ENCODE assay signal across 12 mouse cellular contexts in genomic region chr1:172016660-172017516, GRCm38 (mm10). TPM values are rescaled to one million over a fixed set of nuclear protein-coding genes. Genes with fewer than 3 reads are reported as not detected.
DNase-seq lines count a peak whose midpoint lies in the region; ATAC-seq and TF ChIP-seq lines count a peak whose summit lies in the region.
"Had no signal": no experiment of that assay in that cellular context is flagged by ENCODE, and none has a peak within 500 bp of the region (broad histone marks: within the 10 kb centered on the region; RNA-seq: fewer than 3 reads in every experiment).

No protein-coding gene starts in this region.

- H3K27ac ChIP-seq in cerebellum, adult 2 months (ENCODE audit: insufficient read depth, low read length): no peak overlapping the region
- H3K27ac ChIP-seq in hindbrain, embryonic 11.5 days (ENCODE audit: low read depth, low read length): peak overlapping the region; percentile 95
- H3K27ac ChIP-seq in midbrain, embryonic 15.5 days: peak overlapping the region; percentile 81
- H3K27ac ChIP-seq: gastrocnemius, adult 2 months had no signal

- H3K4me2 ChIP-seq in hindbrain, embryonic 11.5 days (replicated peaks; ENCODE audit: low read depth, low read length): peak overlapping the region; percentile 37
- peak overlapping the region; percentile 43 for H3K4me2 ChIP-seq in midbrain, embryonic 15.5 days

- H3K9me3 ChIP-seq in hindbrain, embryonic 11.5 days (ENCODE audit: control insufficient read depth, low read length): no peaks in the 10 kb centered on the region
- no peaks in the 10 kb centered on the region for H3K9me3 ChIP-seq in midbrain, embryonic 15.5 days

- H3K36me3 ChIP-seq in hindbrain, embryonic 11.5 days (ENCODE audit: control insufficient read depth, insufficient read depth, low read length): peaks cover 3% of the 10 kb centered on the region; the same call in 1 of the 2 replicates
- H3K36me3 ChIP-seq in midbrain, embryonic 15.5 days (replicated peaks): no peaks in the 10 kb centered on the region; the same call in 1 of the 2 replicates

- no peaks in the 10 kb centered on the region for H3K4me1 ChIP-seq in cerebellum, adult 2 months (ENCODE audit: control insufficient read depth, insufficient read depth, low read length)
- H3K4me1 ChIP-seq in hindbrain, embryonic 11.5 days (replicated peaks; ENCODE audit: control insufficient read depth, insufficient read depth, low read length): peaks cover 58% of the 10 kb centered on the region
- peaks cover 93% of the 10 kb centered on the region for H3K4me1 ChIP-seq in midbrain, embryonic 15.5 days

- H3K9ac ChIP-seq in hindbrain, embryonic 11.5 days (ENCODE audit: low read depth, low read length): peak overlapping the region; percentile 40; the same call in 1 of the 2 replicates
- peak overlapping the region; percentile 12; the same call in 1 of the 2 replicates for H3K9ac ChIP-seq in midbrain, embryonic 15.5 days
- H3K9ac ChIP-seq: liver, postnatal 0 days had no signal

- peak; percentile 90 for ATAC-seq in hindbrain, embryonic 11.5 days (ENCODE audit: low FRiP score)
- peak; percentile 82 for ATAC-seq in midbrain, embryonic 15.5 days (replicated peaks)
- ATAC-seq: liver, postnatal 0 days; Patski had no signal

- peak; percentile 34 to 50 for DNase-seq in cerebellum, postnatal 10 days
- DNase-seq in cerebellum, adult 2 months: no peak
- DNase-seq in embryo, embryonic 11 days: peak; percentile 92
- peak; percentile 94 for DNase-seq in hindbrain, embryonic 11.5 days (ENCODE audit: low spot score)
- no peak for DNase-seq in urinary bladder, postnatal 10 days (ENCODE audit: low spot score)
- DNase-seq in left cerebral cortex, adult 11 months (ENCODE audit: low spot score): no peak
- no peak for DNase-seq in layer of hippocampus, adult 18-20 months (ENCODE audit: low spot score in 2 of 2)
- DNase-seq: gastrocnemius, adult 2 months; kidney, postnatal 10 days; liver, postnatal 0 days had no signal

- H3K27me3 ChIP-seq in cerebellum, adult 2 months (ENCODE audit: control insufficient read depth, insufficient read depth, low read length): no peaks in the 10 kb centered on the region
- H3K27me3 ChIP-seq in hindbrain, embryonic 11.5 days (ENCODE audit: control insufficient read depth, insufficient read depth, low read length): no peaks in the 10 kb centered on the region
- no peaks in the 10 kb centered on the region for H3K27me3 ChIP-seq in midbrain, embryonic 15.5 days (replicated peaks)
- H3K27me3 ChIP-seq: Patski had no signal

- TF ChIP-seq CTCF in cerebellum, adult 2 months (IDR thresholded peaks at IDR 0.05; ENCODE audit: borderline replicate concordance, insufficient read depth, low read depth, low read length): no peak

- TF ChIP-seq POLR2A in cerebellum, adult 2 months (IDR thresholded peaks at IDR 0.05; ENCODE audit: borderline replicate concordance, insufficient read depth, low read length): no peak

- 39% methylated on average over 6 of the region's 6 CpGs for WGBS in cerebellum, adult 2 months
- 15% methylated on average over 6 of the region's 6 CpGs for WGBS in hindbrain, embryonic 11.5 days
- 4% methylated on average over 6 of the region's 6 CpGs for WGBS in midbrain, embryonic 15.5 days

- no peak overlapping the region for H3K4me3 ChIP-seq in cerebellum, adult 2 months (replicated peaks; ENCODE audit: insufficient read depth, low read depth, low read length)
- H3K4me3 ChIP-seq in hindbrain, embryonic 11.5 days (ENCODE audit: low read depth, low read length): peak overlapping the region; percentile 8; the same call in 1 of the 2 replicates
- H3K4me3 ChIP-seq in midbrain, embryonic 15.5 days: peak overlapping the region; percentile 3; the same call in 1 of the 2 replicates
- H3K4me3 ChIP-seq: gastrocnemius, adult 2 months had no signal

RNA-seq across cellular contexts. Expression of gene Vangl2, which starts 11.4 kb away (rescaled TPM):
- polyA plus RNA-seq in cerebellum, adult 2 months (2012; rRNA removed): 10.5 and 13.1 TPM in 2 replicates
- polyA plus RNA-seq in hindbrain, embryonic 11.5 days (2014; fragmentation: Nextera tagmentation; extraction: Ambion mirVana): 60.3 and 61.6 TPM in 2 replicates
- 48.0 and 49.6 TPM in 2 replicates for polyA plus RNA-seq in midbrain, embryonic 15.5 days (2015; fragmentation: Nextera tagmentation; extraction: Ambion mirVana)
- 10 to 100 TPM; 13.4 to 13.6 TPM for total RNA-seq in layer of hippocampus, adult 18-20 months (2021)

RNA-seq across cellular contexts. Expression of gene Nhlh1, which starts 40.5 kb away (rescaled TPM):
- 0.05 and 0.07 TPM in 2 replicates for polyA plus RNA-seq in cerebellum, adult 2 months (2012; rRNA removed)
- 20.5 and 22.3 TPM in 2 replicates for polyA plus RNA-seq in hindbrain, embryonic 11.5 days (2014; fragmentation: Nextera tagmentation; extraction: Ambion mirVana)
- 2.0 and 2.5 TPM in 2 replicates for polyA plus RNA-seq in midbrain, embryonic 15.5 days (2015; fragmentation: Nextera tagmentation; extraction: Ambion mirVana)
- 1 to 10 TPM in 1 of 2 experiments, under 1 TPM in 1; 0.68 to 1.1 TPM for total RNA-seq in layer of hippocampus, adult 18-20 months (2021)
- total RNA-seq: gastrocnemius, adult 2 months had no signal
- polyA plus RNA-seq: liver, postnatal 0 days; Patski had no signal

Comparison
In these comparisons a context has a peak if more than half of its experiments do, and no peak if none do; other contexts are left out.
1. DNase-seq: peak in cerebellum, postnatal 10 days (2 of 2), embryo, embryonic 11 days (single experiment) and hindbrain, embryonic 11.5 days (single experiment); none in cerebellum, adult 2 months (0 of 2), urinary bladder, postnatal 10 days (single experiment), left cerebral cortex, adult 11 months (single experiment) and layer of hippocampus, adult 18-20 months (0 of 2).